Mouse (Mus musculus) thymus, postnatal 14 days (tissue): ENCODE measurements around the gene Sox6.
A peak's percentile ranks its signal among the peaks of the same experiment; 100 is the strongest.

Experiments used
- DNase-seq: peaks from one replicate; pipeline ENCODE4 v3.0.0; 2021

The Sox6 gene

DNA sequence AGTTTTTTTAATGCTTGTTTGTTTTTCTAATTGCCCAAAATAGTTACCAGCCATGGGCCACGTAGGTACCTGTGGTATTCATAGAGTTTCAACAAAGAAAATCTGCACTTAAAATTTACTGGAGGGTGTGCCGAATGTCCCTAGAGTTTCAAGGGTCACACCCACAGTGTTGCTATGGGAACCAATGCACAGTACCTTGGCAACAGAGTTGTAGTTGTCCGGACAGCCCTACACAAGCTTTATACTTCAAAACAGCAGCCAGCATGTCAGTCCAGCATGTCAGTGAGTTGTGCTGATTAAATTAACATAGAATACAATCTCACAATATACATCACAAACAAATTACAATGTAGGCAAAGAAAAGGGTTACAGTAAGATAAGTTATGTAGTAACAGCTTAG is 567.1 kb downstream of the Sox6 start:
- no peak for DNase-seq

DNA sequence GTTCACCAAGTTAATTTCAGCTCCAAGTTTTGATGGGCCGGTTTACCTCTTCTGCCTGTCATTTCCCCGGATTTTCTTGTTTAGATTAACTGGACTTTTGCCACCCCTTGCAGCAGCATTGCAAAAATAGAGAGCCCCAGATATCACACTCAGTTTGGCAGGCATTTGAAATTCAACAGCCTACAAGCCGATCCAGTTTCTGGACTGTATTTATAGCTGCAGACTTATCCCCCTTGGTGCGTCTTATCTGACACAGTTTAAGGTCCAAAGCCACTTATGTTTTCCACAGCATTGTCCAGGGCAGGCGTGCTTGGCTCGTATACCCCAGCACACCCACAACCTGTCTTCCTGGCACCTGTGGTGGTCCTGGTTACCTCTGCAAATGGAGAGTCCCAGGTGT is 571.8 kb downstream of the Sox6 start:
- DNase-seq = no peak

DNA sequence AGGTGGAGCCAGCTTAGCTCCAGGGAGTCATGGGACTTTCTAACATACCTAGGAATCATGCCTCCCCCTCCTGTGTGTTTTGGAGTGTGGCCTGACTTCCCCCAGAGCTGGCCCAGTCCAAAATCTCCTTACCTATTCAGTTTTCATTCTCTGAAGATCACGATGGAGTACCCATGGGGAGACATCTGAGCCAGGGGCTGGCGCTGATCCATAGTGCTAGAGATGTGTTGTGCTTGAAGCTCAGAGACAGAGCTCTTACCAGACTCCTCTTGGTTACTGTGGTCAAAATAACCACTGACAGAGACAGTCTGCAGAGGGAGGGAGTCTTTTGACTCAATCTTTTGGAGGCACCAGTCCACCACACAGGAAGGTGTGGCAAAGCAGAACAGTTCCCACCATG is 575.2 kb downstream of the Sox6 start:
- DNase-seq = no peak

DNA sequence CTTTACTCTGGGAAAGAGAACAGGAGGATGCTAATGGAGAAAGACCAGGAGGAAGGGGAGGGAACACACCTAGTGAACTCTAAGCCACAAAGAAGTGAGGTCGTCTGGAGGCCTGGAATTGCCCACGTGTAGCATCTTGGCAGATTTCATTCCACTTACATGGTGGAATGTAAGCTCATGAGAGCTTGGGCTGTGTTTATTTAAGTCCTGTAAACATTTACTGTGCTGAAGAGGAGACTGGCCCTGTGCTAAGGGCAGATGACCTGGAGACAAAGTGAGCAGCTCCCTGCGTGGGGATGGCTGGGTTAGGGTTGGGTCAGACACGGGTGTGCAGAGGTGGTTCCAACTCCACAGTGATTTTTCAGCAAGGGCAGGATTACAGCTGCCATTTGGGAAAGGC is 576.3 kb downstream of the Sox6 start:
- DNase-seq = no peak

DNA sequence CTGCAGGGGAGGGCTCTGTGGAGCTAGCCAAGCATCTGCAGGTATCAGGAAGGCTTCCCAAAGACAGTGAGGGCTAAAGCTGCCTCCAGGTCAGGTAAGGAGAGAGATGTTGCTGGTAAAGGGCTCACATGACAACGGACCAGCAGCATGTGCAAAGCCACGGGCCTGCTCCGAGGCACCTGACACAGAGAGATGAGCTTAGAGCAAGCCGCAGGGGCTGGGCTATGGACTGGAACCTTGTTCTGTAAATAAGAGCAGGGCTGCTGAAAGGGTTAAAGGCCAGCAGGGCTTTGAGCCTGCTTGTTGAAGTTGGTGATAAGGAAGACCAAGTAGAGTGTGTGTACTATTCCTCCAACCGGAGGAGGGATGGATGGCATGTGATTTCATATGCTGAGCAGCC is 583.6 kb downstream of the Sox6 start:
- DNase-seq = no peak

DNA sequence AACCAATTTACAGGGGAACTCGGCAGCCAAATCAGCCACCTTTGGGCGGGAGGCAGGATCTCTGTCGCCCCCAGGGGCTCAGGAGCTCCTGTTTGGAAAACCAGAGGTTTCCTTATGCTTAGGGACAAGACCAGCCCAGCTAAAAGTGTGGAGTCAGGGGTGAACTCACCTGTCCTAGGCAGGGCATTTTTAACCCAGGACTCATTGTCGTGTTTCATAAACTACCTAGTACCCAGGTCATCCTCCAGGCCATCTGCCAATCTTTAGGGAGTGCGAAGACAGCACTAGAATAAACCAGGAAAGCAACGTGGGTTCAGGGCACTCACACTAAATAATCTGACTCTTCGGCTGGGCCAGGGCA is 584.9 kb downstream of the Sox6 start:
- no peak for DNase-seq

DNA sequence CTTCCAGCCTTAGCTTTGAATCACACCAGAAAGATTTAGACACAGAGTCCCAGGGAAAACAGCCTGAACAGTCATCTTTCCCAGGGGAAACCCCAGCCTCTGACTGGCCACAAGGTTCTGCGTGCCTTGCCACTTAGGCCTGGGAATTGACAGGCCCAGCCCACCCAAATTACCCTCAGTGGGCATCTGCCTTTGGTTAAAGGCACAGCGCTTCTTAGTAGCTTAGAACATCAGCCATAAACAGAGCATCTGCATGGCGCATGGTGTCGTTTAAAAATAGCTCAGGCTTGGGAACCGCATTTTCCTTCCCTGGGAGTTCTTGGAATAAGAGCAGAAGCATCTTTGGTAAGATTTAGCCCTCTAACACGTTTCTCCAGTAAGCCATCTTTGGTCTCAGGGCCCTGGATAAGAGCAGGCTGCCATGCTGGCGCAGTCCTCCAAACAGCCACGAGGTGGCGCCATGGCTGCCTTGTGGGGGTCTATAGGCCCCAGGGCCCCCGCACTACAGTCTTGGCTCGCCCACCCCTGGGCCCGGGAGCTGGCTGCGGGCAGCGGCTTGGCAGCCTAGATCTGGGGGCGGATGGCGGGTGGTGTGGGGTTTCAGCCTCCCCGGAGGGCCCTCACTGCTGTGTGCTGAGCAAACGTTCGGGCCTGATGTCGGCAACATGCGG is 585.4 kb downstream of the Sox6 start:
- peak; percentile 53 for DNase-seq

DNA sequence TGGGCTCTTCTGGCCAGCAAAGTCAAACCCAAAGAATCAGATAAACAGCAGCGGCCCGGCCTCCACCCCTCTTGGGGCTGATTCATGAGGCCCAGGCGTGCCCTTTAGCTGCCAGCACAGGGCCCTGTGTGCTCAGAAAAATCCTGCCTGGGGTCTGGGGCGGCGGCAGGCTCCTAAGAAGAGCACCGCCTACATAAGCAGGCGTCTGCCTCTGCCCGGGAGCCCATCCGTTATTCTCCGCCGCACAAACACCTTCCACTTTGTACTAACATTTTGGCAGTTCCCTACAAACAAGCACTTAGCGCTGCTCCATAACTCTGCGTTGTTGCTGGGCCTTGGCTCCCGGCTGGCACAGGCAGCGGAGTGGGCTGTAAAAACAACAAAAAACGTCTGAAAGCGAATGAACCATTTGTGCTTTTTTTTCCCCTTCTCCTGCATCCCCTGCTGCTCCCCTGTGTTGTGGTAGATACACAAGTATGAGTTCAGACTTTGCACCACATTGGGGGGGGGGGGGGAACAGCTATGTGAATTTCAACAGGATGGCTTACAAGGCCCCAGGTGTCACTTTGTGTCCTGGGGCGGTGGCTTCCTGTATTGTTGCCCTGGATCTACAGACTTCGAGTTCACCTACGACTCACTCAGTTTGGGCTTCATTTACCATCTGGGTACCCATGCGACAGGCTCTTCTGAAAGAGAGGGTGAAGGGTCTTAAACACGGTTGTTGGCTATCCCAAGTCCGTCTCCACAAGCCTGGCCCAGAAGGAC is 588.0 kb downstream of the Sox6 start:
- DNase-seq = peak; percentile 69

DNA sequence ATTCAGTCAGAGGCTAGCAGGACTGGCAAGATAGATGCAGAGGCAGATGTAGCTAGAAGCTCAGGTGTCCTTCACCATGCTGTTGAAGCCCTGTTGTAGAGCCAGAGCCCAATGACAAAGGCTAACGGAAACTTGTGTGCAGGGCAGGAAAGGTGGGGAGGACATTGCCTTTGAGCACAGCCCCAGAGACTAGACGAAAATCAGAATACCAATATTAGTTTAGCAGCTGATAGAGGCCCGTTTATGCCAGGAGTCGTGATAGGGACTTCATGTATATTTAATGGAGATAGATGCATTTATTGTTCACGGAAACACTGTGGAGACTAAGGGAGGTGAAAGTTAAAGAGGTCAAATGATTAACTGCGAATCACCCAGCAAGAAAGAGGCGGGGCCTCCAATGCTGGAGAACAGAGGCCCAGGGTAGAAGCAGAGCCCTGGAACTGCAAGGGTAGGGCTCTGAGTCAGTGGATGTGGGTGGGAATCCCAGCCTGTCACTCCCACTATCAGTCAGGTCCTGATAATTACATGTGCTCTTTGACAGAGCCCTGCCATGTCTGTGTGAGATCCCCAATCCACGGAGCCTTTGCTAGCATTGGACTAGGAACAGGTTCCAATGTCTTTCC is 590.1 kb downstream of the Sox6 start:
- no peak for DNase-seq

DNA sequence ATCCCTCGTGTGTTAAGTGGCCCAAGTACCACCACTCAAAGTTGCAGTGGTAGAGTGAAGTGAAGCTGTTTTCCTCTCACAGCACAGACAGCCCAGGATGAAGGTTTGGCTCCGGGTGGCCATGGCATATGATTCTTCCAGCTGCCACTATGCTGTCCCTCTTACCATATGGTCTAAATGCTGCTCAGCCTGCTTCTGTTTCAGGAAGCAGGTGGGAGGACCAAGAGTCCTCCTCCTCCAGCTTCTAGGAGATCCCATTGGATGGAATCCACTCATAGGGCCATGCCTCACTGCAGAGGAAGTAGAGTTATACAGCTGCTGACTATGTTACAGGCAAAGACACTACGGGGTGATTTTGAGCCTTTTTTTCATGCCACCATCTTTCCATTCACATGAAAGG is 591.5 kb downstream of the Sox6 start:
- no peak for DNase-seq

DNA sequence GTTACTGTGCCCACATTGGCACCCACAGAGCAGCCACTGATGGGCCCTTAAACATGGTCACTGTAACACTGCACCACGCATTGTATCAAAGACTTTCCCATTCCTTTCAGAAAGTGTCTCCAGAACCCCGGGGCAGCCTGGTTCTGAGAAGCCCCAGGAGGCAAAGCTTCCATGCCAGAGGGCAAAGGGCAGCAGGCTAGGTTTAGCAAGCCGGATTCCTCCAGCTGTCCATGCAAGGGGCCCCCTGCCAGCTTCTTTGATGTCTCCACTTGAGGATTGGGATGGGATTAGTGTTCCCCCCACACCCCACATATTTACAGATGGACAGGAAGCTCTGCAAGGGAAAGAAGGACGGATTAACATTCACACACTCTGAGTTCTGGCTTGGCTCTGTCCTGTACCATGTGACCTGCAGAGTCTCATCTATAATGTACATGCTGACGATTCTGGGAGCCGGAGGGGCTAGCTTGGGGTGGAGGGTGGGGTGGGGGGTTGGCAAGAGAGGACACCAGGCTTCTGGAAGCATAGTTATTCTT is 592.0 kb downstream of the Sox6 start:
- no peak for DNase-seq

DNA sequence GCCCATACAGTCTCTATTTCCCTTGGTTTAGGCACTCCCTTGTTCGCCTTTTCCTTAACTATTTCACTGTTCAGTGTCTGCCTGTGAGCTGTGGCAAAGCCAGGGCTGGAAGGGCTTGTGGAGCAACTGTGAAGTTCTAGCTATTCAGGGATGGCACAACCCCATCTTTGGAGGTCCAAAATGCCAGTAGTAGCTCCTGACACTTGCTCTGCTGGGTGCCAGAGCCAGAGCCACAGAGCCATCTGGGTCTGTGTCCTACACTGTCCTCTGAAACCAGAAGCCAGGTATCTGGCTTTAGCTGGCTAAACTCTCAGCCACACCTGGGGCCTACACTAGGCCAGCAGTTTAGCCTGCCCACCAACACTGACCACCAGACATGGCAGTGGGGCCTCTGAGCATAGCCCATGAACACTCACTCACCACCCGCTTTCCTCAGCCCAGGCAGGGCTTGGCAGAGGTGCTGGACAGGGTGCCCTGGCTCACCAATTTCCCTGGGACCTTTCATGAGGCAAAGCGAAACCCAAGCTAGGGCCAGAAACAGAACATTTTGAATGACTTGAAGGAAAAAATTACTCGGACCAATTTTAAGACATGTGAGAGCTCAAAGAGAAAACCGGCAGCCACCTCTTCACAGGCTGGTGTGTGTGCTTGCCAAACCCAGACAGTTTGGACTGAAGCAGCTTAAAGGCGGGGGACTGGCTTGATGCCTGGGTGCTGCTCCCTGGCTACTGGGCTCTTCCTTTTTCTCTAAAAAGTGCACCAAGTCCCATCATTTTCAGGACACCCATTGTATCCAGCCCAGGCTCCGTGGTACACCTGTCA is 612.2 kb downstream of the Sox6 start:
- no peak for DNase-seq

DNA sequence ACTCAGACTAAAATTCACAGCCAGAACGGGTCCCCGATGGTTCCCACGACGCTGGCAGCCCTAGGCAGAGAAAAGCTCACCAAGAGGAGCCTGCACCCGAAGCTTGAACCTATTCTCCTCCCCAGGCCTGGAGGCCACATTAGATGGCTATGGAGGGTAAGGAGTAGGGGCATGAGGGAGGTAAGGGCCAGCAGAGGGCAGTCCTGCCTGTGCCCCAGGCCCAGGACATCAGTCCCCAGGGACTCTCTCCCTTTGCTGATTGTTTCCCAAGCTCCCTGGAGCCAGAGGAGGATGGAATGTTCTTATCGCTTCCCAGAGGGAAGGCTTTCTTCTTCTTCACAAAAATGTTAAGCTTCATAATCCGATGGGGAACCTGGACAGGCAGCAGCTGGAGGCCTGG is 615.8 kb downstream of the Sox6 start:
- DNase-seq = peak; percentile 10

DNA sequence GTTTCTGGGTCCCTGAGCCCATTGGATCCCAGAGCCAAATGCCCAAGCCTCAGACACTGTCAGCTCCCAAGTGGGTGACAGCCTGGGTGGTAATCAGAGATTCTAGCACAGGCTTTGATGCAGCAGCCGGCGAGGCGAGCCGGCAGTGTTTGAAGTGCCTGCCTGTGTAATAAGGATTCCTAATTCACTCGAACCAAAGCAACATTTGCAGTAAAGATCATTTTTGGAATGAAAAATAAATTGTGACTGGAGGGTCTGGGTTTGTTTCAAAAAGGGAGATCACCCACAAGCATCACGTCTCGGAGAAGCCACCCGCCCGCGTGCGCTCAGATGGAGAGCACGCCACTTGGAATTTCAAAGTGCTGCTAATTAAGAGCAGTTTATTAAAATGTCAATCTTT is 617.6 kb downstream of the Sox6 start:
- no peak for DNase-seq
